Mouse (Mus musculus) cortical plate, adult 2 months (tissue): ENCODE measurements at regions not wholly inside any gene's neighbourhood (a gene's known extent, or its start where the extent isn't known, plus 50 kb on each side); places are given as distances from the start of the nearest gene placed in this dataset.

ENCODE experiments used
- CTCF ChIP-seq: fragments of 200-500 bp; IDR thresholded peaks from 2 replicates; pipeline ENCODE4 v1.5.1; 2011; ENCODE audit warnings: mild to moderate bottlenecking, control low read depth, low read length; ENCODE audit not compliant: insufficient read depth; ENCODE audit errors: extremely low read depth
- POLR2A ChIP-seq: fragments of 200-500 bp; IDR thresholded peaks from 2 replicates; pipeline ENCODE4 v1.6.1; 2011; ENCODE audit warnings: mild to moderate bottlenecking, low read length, control low read depth; ENCODE audit not compliant: insufficient read depth; ENCODE audit errors: extremely low read depth

DNA sequence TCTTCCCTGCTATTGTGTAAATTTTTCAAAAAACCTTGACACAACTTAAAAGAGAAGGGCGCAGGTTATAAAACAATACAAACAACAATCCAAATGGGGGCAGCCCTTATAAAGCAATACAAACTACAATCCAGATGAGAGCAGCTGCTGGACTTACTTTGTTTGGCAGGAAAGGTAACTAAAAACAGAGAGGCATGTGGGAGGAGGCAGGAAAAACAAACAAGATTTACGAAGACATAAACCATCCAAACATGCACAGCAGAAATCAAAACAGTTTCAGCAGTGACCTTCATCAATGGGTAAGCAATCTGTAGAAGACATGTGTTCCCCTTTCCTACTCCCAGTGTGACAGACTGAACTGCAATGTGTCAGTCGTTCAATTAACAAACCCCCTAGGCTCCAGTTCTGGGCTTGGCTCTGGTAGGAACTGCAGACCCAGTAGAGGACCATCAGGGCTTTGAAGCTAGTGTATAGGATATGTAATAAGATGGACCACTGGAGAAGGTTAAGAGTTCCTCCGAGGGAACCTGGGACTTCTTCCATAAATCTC is 62.9 kb upstream of the Col1a2 start:
- no peak for TF ChIP-seq CTCF
- no peak for TF ChIP-seq POLR2A
